Mouse (Mus musculus) bone marrow macrophage, adult 2 months (primary cell): ENCODE measurements around the gene Rpl41.
"Not testable (repeated sequence)": the region's sequence is repeated elsewhere in the genome, so short reads cannot be mapped to it uniquely, and the experiment has no call there.

Experiments
- CTCF ChIP-seq: IDR thresholded peaks from 2 replicates; pipeline ENCODE4 v1.5.1; 2012; ENCODE audit warnings: low read depth, mild to moderate bottlenecking, low read length, moderate library complexity
- POLR2A ChIP-seq: IDR thresholded peaks from 2 replicates; pipeline ENCODE4 v1.6.1; 2012; ENCODE audit warnings: mild to moderate bottlenecking, low read depth, low read length, borderline replicate concordance

DNA sequence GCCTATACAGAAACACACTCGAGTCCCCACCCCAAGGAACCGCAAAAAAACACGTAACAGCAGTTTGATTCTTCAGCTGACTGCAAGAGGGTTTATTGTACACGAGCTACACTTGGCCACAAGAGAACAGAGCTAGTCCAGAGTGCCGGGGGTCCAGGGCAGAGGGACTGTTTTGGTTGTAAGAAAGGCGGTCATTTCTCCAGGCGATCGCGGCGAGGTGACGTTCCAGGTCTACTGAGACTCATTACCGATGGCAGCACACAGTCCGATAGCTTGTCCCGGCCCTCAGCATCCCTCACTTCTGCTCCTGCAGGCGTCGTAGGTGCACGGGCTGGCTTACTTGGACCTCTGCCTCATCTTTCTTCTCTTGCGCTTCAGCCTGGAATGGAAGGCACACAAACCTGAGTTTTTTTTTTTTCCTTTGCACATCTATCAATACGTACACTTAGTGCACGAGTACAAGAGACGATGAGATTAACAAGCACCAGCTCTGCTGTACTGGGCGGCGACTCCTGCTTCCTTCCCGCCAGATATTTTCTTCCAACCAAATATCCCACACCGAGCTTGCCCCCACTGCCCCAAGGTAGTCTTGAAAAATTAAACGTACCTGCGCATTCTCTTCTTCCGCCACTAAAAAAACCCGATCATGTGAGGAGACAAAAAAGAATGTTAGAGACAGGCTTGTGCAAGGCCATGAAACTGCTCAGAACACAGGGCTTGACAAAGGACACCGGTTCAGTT, 884 bp downstream of the Rpl41 start:
- TF ChIP-seq CTCF, POLR2A: not testable (repeated sequence)
